Comparison of ENCODE assay signal across 9 mouse cellular contexts in genomic region chr3:27736180-27736579, GRCm38 (mm10). TPM values are rescaled to one million over a fixed set of nuclear protein-coding genes. Genes with fewer than 3 reads are reported as not detected.
A peak's percentile ranks its signal among the peaks of the same experiment; 100 is the strongest.
DNase-seq lines count a peak whose midpoint lies in the region; ATAC-seq and TF ChIP-seq lines count a peak whose summit lies in the region.
"Had no signal": no experiment of that assay in that cellular context is flagged by ENCODE, and none has a peak within 500 bp of the region (broad histone marks: within the 10 kb centered on the region; RNA-seq: fewer than 3 reads in every experiment).

No protein-coding gene starts in this region.

- peak overlapping the region; percentile 19; the same call in 1 of the 2 replicates for H3K4me3 ChIP-seq in forebrain, postnatal 0 days (ENCODE audit: low read depth, low read length)

- peak; percentile 41 for DNase-seq in kidney, postnatal 10 days
- no peak for DNase-seq in kidney, postnatal 25 days
- peak; percentile 38 for DNase-seq in embryo, embryonic 9.5 days (ENCODE audit: extremely low spot score)
- DNase-seq in forebrain, postnatal 0 days, result no peak
- DNase-seq in neural tube, embryonic 10.5 days (ENCODE audit: extremely low spot score, low spot score), result peak; percentile 24
- DNase-seq in thymus, postnatal 10 days (ENCODE audit: low spot score in 2 of 2), result no peak
- no peak for DNase-seq in ovary, postnatal 14 days (ENCODE audit: low spot score)
- DNase-seq: thymus, adult 2 months had no signal

- H3K9me3 ChIP-seq in forebrain, postnatal 0 days (ENCODE audit: low read length), result no peaks in the 10 kb centered on the region

- no peak overlapping the region for H3K27ac ChIP-seq in forebrain, postnatal 0 days (ENCODE audit: low read depth, low read length)

- H3K27me3 ChIP-seq in forebrain, postnatal 0 days (ENCODE audit: insufficient read depth, low read length), result no peaks in the 10 kb centered on the region

- WGBS in forebrain, postnatal 0 days, result 10% methylated on average over 9 of the region's 9 CpGs

- no peaks in the 10 kb centered on the region for H3K36me3 ChIP-seq in forebrain, postnatal 0 days (ENCODE audit: insufficient read depth)

- peak overlapping the region; percentile 29 for H3K4me2 ChIP-seq in forebrain, postnatal 0 days (ENCODE audit: low read depth)

- H3K9ac ChIP-seq in forebrain, postnatal 0 days, result no peak overlapping the region

- no peaks in the 10 kb centered on the region for H3K4me1 ChIP-seq in forebrain, postnatal 0 days (ENCODE audit: insufficient read depth)

- TF ChIP-seq CTCF in forebrain, postnatal 0 days (IDR thresholded peaks at IDR 0.05; ENCODE audit: low read depth), result no peak

- peak; percentile 34; the same call in 1 of the 2 replicates for ATAC-seq in forebrain, postnatal 0 days

RNA-seq across cellular contexts. Expression of gene Fndc3b, which starts 25.1 kb away (rescaled TPM):
- total RNA-seq in forebrain, postnatal 0 days (2014; rRNA removed), result 17.2 and 18.3 TPM in 2 replicates
- 3.9 and 5.7 TPM in 2 replicates for polyA plus RNA-seq in forebrain, postnatal 0 days (2015; fragmentation: Nextera tagmentation; extraction: Ambion mirVana)
- total RNA-seq: MEL had no signal

Comparison
In these comparisons a context has a peak if more than half of its experiments do, and no peak if none do; other contexts are left out.
1. DNase-seq: peak in kidney, postnatal 10 days (single experiment), embryo, embryonic 9.5 days (single experiment) and neural tube, embryonic 10.5 days (single experiment); none in kidney, postnatal 25 days (0 of 2), forebrain, postnatal 0 days (single experiment), thymus, postnatal 10 days (0 of 2) and ovary, postnatal 14 days (single experiment).